Mouse (Mus musculus) heart, postnatal 0 days (tissue): ENCODE measurements at regions not wholly inside any gene's neighbourhood (a gene's known extent, or its start where the extent isn't known, plus 50 kb on each side); places are given as distances from the start of the nearest gene placed in this dataset.

Source experiments
- ATAC-seq: fragments of 200-750 bp; cut with Nextera tagmentation; 2 replicates; pipeline ENCODE4 v1.8.0; 2017; ENCODE audit warnings: low read depth, moderate number of reproducible peaks, moderate library complexity; ENCODE audit not compliant: insufficient read depth
- DNase-seq: peaks from one replicate; pipeline ENCODE4 v3.0.0-alpha.2; 2016; ENCODE audit warnings: low spot score
- H3K27ac ChIP-seq: fragments of 300-500 bp; sonication (generic); 2 replicates; pipeline ENCODE4 v1.5.1; 2014; ENCODE audit warnings: low read depth, mild to moderate bottlenecking
- H3K27me3 ChIP-seq: fragments of 300-500 bp; sonication (generic); 2 replicates; pipeline ENCODE4 v1.6.1; 2014; ENCODE audit warnings: low read length, mixed read lengths; ENCODE audit not compliant: control insufficient read depth, insufficient read depth
- H3K36me3 ChIP-seq: fragments of 300-500 bp; sonication (generic); replicated peaks from 2 replicates; pipeline ENCODE4 v1.6.1; 2014; ENCODE audit warnings: low read length, mixed read lengths; ENCODE audit not compliant: control insufficient read depth, insufficient read depth
- H3K4me1 ChIP-seq: fragments of 300-500 bp; sonication (generic); 2 replicates; pipeline ENCODE4 v1.6.1; 2014; ENCODE audit warnings: antibody characterized with exemption; ENCODE audit not compliant: control insufficient read depth, insufficient read depth
- H3K4me2 ChIP-seq: fragments of 300-500 bp; sonication (generic); 2 replicates; pipeline ENCODE4 v1.6.1; 2014; ENCODE audit warnings: low read depth, mild to moderate bottlenecking, low read length, moderate library complexity
- H3K4me3 ChIP-seq: fragments of 300-500 bp; sonication (generic); 2 replicates; pipeline ENCODE4 v1.5.1; 2014; ENCODE audit warnings: low read depth, low read length
- H3K9ac ChIP-seq: fragments of 300-500 bp; sonication (generic); replicated peaks from 2 replicates; pipeline ENCODE4 v1.6.1; 2014; ENCODE audit warnings: low read depth, low read length, mixed read lengths
- H3K9me3 ChIP-seq: fragments of 300-500 bp; sonication (generic); replicated peaks from 2 replicates; pipeline ENCODE4 v1.6.1; 2016; ENCODE audit warnings: low read length; ENCODE audit not compliant: control insufficient read depth
- CTCF ChIP-seq: IDR thresholded peaks from 2 replicates; pipeline ENCODE4 v1.5.1; 2016; ENCODE audit warnings: antibody characterized with exemption, control low read depth, low read depth
- EP300 ChIP-seq: IDR thresholded peaks from 2 replicates; pipeline ENCODE4 v1.6.1; 2016; ENCODE audit warnings: antibody characterized with exemption, low read depth

GRCm38 (mm10) chr5:151705226-151705625, 54.2 kb upstream of the Rfc3 start:
- H3K4me1 ChIP-seq, result no peaks in the 10 kb centered on the region
- no peak overlapping the region for H3K4me3 ChIP-seq
- no peak overlapping the region for H3K4me2 ChIP-seq
- H3K27ac ChIP-seq, result no peak overlapping the region
- no peaks in the 10 kb centered on the region for H3K36me3 ChIP-seq
- H3K27me3 ChIP-seq, result no peaks in the 10 kb centered on the region
- no peaks in the 10 kb centered on the region for H3K9me3 ChIP-seq
- ATAC-seq, result no peak
- TF ChIP-seq EP300, result no peak
- TF ChIP-seq CTCF, result no peak
- no peak for DNase-seq
- no peak overlapping the region for H3K9ac ChIP-seq

- Histone ChIP-seq H3K4me1 (no peaks in the 10 kb centered on the region), H3K4me3 (no peak overlapping the region), H3K9ac (no peak overlapping the region), H3K4me2 (no peak overlapping the region), H3K36me3 (no peaks in the 10 kb centered on the region), H3K9me3 (no peaks in the 10 kb centered on the region), H3K27ac (no peak overlapping the region), H3K27me3 (no peaks in the 10 kb centered on the region)
- DNase-seq, result no peak
- TF ChIP-seq CTCF, result no peak
- no peak for TF ChIP-seq EP300
- ATAC-seq, result no peak
Observed at GRCm38 (mm10) chr5:151704049-151704448, 53.0 kb upstream of the Rfc3 start.
